Mouse (Mus musculus) forelimb bud, embryonic 11.5 days (tissue): ENCODE results near the gene Olfr139.

Experiments used
- DNase-seq: peaks from one replicate; pipeline ENCODE4 v3.0.0-alpha.2; 2012; ENCODE audit warnings: low read depth, low spot score

Gene Olfr139

GRCm38 (mm10) chr11:74056451-74056850 lies at the start of gene Olfr139, which contains the start of gene Olfr399:
Gene Olfr139 (minus strand): TSS chr11:74056551.
Gene Olfr399 (minus strand): TSS chr11:74056615.
- no peak for DNase-seq

- no peak for DNase-seq
These were observed 48.7 kb upstream of the Olfr139 start for GRCm38 (mm10) chr11:74105066-74105465.

GRCm38 (mm10) chr11:74101507-74101906 lies 45.2 kb upstream of the Olfr139 start:
- DNase-seq = no peak

- DNase-seq = no peak
These were observed 44.4 kb upstream of the Olfr139 start for GRCm38 (mm10) chr11:74100724-74101123.

- no peak for DNase-seq
These were observed 13.3 kb upstream of the Olfr139 start, which contains the start of gene Zfp616 for GRCm38 (mm10) chr11:74069655-74070054. Gene Zfp616 (plus strand): TSS chr11:74069955.

- no peak for DNase-seq
These were observed 5.0 kb downstream of the Olfr139 start for GRCm38 (mm10) chr11:74051347-74051746.
